Mouse (Mus musculus): Measurements from ENCODE around the gene Mpp5.

Gene Mpp5

GRCm38 (mm10) chr12:78748557-78749377 is at the start of gene Mpp5:
Gene Mpp5 (plus strand): TSS chr12:78748907.
- DNase-seq (ENCODE audit: low spot score), result peak; percentile 99

GRCm38 (mm10) chr12:78717783-78718182 is 30.9 kb upstream of the Mpp5 start:
- no peak for DNase-seq (ENCODE audit: low spot score)

GRCm38 (mm10) chr12:78727723-78728122 is 21.0 kb upstream of the Mpp5 start:
- DNase-seq (ENCODE audit: low spot score), result no peak

DNA sequence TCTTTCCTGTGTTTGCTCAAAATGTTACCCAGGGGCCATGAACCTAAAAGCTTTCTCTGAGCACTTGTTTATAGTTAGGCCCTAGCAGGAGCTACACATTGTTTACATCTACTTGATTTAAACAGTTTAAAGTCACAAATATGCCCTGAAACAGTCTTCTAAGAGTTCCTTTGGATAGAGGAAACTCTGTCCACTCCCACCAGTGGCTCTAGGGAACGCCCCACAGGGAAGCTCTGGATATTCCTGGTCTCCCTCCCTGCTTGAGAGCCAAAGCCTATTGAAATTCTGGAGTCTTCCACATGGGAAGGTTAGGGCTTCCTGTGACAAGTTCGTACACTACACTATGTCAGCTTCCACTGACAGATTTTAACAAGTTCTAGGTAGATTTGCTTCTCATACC is 9.1 kb upstream of the Mpp5 start:
- DNase-seq (ENCODE audit: low spot score), result no peak

DNA sequence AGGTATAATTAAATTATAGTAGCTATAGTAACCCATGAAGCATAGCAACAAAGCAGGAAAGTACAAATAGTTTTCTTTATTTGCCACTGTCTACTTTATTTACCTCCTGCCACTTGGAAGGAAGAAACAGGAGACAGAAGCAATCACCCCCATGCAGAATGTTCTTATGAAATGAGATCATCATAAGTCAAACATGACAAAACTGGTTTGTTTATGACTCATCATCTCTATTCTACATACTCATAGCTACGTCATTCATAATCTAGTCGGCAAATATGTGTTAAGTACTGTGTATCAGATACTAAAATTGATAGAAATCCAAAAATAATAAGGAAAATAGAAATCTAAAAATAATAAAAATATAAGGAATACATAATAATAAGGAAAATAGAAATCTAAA is 8.4 kb upstream of the Mpp5 start:
- DNase-seq (ENCODE audit: low spot score), result no peak

DNA sequence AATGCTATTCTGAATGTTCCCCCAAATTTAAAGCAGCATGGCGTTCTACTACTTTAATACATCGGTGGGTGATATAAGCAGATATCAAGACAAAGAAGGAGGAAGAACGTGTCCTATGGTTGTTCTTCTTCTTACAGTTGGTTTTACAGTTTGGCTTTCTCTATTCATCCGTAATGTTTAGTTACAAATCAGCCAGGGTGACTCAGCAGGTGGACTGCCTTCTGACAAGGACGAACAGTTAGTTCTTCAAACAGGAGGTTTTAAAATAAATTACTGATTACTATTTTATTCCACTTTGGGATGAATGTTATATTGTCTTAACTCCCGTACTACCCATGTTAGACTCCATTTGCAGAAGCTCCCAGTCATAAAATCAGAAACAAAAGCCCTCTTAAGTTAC is 2.5 kb upstream of the Mpp5 start:
- no peak for DNase-seq (ENCODE audit: low spot score)

DNA sequence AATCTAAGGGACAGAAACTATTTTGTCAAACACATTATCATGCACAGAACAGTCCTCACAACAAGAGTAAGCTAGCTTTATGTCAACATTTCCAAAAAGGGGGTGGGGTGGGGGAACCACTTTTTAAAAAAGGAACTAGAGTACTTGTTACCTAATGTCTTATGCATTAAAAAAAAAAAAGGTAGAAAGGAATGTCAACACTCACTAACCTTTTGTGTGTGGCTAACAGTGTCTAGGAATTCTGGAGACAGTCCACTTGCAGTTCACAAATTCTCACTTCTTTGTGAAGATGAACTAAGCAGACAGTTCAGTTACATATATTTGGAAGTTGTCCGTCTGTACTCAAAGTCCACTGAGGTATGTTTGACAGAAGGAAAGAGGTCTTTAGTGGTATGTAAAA is 1.3 kb upstream of the Mpp5 start:
- no peak for DNase-seq (ENCODE audit: low spot score)

GRCm38 (mm10) chr12:78748113-78748512 is 594 bp upstream of the Mpp5 start:
- peak; percentile 48 for DNase-seq (ENCODE audit: low spot score)

- peak; percentile 75 for DNase-seq (ENCODE audit: low spot score)
Measured at GRCm38 (mm10) chr12:78749378-78749801, 683 bp downstream of the Mpp5 start.

GRCm38 (mm10) chr12:78761979-78762378 is 13.3 kb downstream of the Mpp5 start:
- DNase-seq (ENCODE audit: low spot score), result no peak

- no peak for DNase-seq (ENCODE audit: low spot score)
Measured at GRCm38 (mm10) chr12:78769031-78769713, 20.5 kb downstream of the Mpp5 start.

GRCm38 (mm10) chr12:78773211-78773610 is 24.5 kb downstream of the Mpp5 start:
- DNase-seq (ENCODE audit: low spot score), result no peak

GRCm38 (mm10) chr12:78777916-78778315 is 29.2 kb downstream of the Mpp5 start:
- DNase-seq (ENCODE audit: low spot score), result no peak

DNA sequence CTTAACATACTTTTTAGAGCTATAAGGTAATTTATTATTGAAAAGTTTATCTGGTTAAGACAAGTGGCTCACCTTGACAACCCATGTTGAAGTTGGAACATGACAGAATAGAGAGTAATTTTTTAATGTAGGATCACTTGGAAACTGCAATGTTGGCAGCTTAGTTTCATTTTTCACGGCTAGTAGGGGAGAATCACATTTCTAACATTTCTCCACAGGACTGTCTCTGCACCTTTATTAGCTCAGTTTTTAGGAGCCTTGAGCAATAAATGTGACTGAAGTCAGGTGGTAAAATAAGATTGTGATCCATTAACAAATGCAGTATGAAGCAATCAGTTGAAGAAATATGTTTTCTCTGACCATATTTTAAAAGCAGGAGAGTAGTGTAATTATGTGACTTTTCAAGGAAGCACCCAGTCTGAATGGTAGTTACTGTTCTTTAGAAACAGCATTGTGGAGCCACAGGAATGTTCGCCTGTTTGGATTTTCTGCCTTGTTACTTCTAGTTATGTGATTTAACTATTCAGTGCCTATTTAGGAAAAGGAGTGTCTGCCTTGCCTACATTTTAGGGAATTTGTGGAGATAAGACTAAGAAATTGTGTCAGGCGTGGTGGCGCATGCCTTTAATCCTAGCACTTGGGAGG is 29.8 kb downstream of the Mpp5 start:
- no peak for DNase-seq (ENCODE audit: low spot score)

- DNase-seq (ENCODE audit: low spot score), result no peak
Measured at GRCm38 (mm10) chr12:78788266-78788873, 39.7 kb downstream of the Mpp5 start.

- no peak for DNase-seq (ENCODE audit: low spot score)
Measured at GRCm38 (mm10) chr12:78790791-78791190, 42.1 kb downstream of the Mpp5 start.

GRCm38 (mm10) chr12:78794236-78794635 is 45.5 kb downstream of the Mpp5 start:
- DNase-seq (ENCODE audit: low spot score), result peak; percentile 58

- no peak for DNase-seq (ENCODE audit: low spot score)
Measured at GRCm38 (mm10) chr12:78800036-78800435, 51.3 kb downstream of the Mpp5 start.

DNA sequence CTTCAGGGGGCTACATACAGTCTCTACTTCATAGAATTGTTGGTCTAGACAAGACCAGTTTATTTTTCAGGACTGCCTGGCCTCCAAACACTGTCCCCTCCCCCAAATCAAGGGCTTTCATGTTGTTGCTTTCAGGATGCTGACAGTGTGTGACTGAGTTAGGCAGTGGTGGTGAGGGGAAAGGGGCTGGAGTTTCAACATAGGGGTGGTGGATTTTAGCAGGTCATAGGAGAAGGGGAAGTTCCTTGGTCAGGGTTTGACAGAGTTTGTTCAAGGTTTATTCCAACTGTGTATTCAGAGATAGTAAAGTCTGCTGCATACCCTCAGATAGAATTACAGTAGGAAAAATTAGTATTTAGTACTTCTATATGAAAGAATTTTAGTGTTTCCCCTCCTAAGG is 53.1 kb downstream of the Mpp5 start:
- DNase-seq (ENCODE audit: low spot score), result no peak

DNA sequence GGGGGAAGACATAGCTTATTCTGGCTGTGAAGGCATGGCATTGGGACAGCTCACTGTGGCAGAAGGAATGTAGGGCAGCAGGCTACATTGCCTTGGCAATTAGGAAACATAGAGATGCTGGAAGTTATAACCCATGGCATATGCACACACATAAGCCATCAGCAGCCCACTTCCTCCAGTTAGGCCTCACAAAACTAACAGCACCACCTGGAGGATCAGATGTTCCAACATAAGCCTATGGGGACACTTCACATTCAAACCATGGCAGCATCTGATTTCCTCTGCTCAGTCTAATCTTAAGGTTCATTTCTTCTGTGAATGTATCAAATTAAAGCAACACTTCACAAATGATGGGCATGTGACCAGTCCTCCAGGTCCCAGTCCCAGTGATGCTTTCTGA is 65.7 kb downstream of the Mpp5 start:
- peak; percentile 8 for DNase-seq (ENCODE audit: low spot score)

DNA sequence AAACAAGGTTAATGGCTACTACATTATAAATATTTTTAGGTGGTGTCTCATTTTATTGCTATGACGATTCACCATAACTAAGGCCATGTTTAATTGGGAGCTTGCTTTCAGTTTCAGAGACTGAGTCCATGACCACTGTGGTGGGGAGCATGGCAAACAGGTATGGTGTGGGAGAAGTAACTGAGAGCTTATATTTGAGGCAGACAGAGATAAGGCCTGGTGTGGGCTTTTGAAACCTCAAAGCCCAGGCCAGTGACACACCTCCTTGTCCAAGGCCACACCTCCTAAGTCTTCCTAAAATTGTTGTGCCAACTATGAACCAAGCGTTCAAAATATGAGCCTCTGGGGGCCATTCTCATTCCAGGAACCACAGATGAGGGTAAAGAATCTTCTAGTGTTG is 85.8 kb downstream of the Mpp5 start:
- DNase-seq (ENCODE audit: low spot score), result no peak

GRCm38 (mm10) chr12:78839906-78840305 is 91.2 kb downstream of the Mpp5 start:
- DNase-seq (ENCODE audit: low spot score), result no peak

DNA sequence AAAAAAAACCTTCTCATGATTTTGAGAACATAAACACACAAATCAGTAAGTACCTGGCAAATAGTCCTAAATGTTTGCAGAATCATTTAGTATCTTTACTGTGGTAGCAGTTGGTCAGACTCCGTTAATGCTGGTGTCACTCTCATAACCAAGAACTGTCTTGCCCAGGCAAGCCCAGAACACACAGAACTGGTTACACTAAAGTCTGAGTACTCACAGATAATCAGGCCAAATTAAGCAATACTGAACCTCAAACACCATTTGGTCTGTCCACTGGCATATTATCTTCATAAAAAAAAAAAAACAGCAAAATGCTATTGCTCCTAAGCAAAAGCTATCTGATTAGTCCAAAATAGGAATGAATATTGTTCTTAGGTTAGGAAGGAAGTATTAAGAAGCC is 93.7 kb downstream of the Mpp5 start:
- DNase-seq (ENCODE audit: low spot score), result no peak

All from MN1 (cell line).